Comparison of ENCODE assay signal across 12 mouse cellular contexts in the genomic region with DNA sequence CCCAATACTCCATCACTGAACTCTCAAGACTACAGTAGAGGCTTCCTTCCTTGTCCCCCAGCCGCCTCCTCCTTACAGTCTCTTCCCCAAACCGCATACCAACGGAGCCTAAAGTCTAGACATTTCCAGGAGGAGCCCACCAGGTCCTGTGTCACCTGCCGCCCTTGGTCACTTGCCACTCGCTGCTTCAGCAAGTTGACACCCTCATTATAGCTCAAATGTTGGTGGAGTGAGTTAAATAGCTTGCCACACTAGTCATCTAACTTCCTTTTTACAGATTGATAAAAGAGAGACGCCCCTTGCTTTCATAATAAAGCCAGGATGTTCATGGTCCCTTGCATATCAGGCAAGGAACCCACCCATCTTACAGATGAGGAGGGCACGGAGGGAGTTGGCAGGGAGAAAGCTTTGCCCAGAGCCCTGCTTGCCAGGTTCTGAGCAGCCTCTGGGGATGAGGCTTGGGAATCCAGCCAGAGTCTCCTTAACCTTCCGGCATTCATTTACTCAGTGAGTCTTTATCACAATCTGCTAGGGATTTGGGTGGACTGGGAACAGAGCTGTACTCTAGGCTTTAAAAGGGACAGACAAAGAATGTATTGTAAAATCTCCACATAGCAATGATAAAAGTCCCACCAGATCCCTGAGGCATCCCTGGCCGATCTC. TPM values are rescaled to one million over a fixed set of nuclear protein-coding genes. Genes with fewer than 3 reads are reported as not detected.
A peak's percentile ranks its signal among the peaks of the same experiment; 100 is the strongest.
DNase-seq lines count a peak whose midpoint lies in the region; ATAC-seq and TF ChIP-seq lines count a peak whose summit lies in the region.
"Had no signal": no experiment of that assay in that cellular context is flagged by ENCODE, and none has a peak within 500 bp of the region (broad histone marks: within the 10 kb centered on the region; RNA-seq: fewer than 3 reads in every experiment).

No protein-coding gene starts in this region.

- ATAC-seq in heart, embryonic 11.5 days (replicated peaks; ENCODE audit: insufficient number of reproducible peaks, low FRiP score, low TSS enrichment), result no peak
- no peak for ATAC-seq in liver, embryonic 15.5 days (ENCODE audit: insufficient read depth)
- ATAC-seq in liver, embryonic 11.5 days (replicated peaks; ENCODE audit: low FRiP score), result no peak
- no peak for ATAC-seq in liver, postnatal 0 days
- ATAC-seq in intestine, embryonic 15.5 days, result no peak

- no peak overlapping the region for H3K4me3 ChIP-seq in heart, embryonic 11.5 days (ENCODE audit: low read depth, low read length)
- no peak overlapping the region for H3K4me3 ChIP-seq in liver, embryonic 15.5 days (replicated peaks)
- no peak overlapping the region for H3K4me3 ChIP-seq in liver, embryonic 11.5 days (ENCODE audit: low read depth, low read length)
- no peak overlapping the region for H3K4me3 ChIP-seq in liver, postnatal 0 days (ENCODE audit: low read depth, low read length)
- H3K4me3 ChIP-seq in intestine, embryonic 15.5 days (replicated peaks), result no peak overlapping the region
- H3K4me3 ChIP-seq: limb, embryonic 15.5 days; midbrain, embryonic 12.5 days had no signal

- H3K36me3 ChIP-seq in heart, embryonic 11.5 days (ENCODE audit: control insufficient read depth, insufficient read depth, low read length), result no peaks in the 10 kb centered on the region
- H3K36me3 ChIP-seq in liver, embryonic 15.5 days (replicated peaks), result no peaks in the 10 kb centered on the region
- no peaks in the 10 kb centered on the region for H3K36me3 ChIP-seq in liver, embryonic 11.5 days (ENCODE audit: control insufficient read depth, insufficient read depth, low read length)
- H3K36me3 ChIP-seq in liver, postnatal 0 days (replicated peaks; ENCODE audit: insufficient read depth, low read length), result no peaks in the 10 kb centered on the region
- H3K36me3 ChIP-seq in intestine, embryonic 15.5 days, result no peaks in the 10 kb centered on the region
- H3K36me3 ChIP-seq: limb, embryonic 15.5 days; midbrain, embryonic 12.5 days had no signal

- peaks cover 23% of the 10 kb centered on the region for H3K4me1 ChIP-seq in heart, embryonic 11.5 days (ENCODE audit: control insufficient read depth, insufficient read depth, low read length)
- peaks cover 42% of the 10 kb centered on the region for H3K4me1 ChIP-seq in liver, embryonic 15.5 days (replicated peaks)
- peaks cover 16% of the 10 kb centered on the region for H3K4me1 ChIP-seq in liver, embryonic 11.5 days (replicated peaks; ENCODE audit: control insufficient read depth, insufficient read depth, low read length)
- H3K4me1 ChIP-seq in liver, postnatal 0 days (ENCODE audit: insufficient read depth), result peaks cover 31% of the 10 kb centered on the region
- peaks cover 26% of the 10 kb centered on the region for H3K4me1 ChIP-seq in intestine, embryonic 15.5 days (replicated peaks)

- DNase-seq in heart, adult 9 months (ENCODE audit: low spot score in 2 of 2), result no peak
- no peak for DNase-seq in liver, embryonic 11.5 days (ENCODE audit: low spot score)
- DNase-seq in NIH3T3 (ENCODE audit: low read depth), result peak; percentile 48
- DNase-seq in liver, postnatal 0 days, result no peak
- DNase-seq: adrenal gland, postnatal 36 days; kidney, postnatal 25 days; lung, postnatal 14 days had no signal

- H3K4me2 ChIP-seq in heart, embryonic 11.5 days, result no peak overlapping the region
- peak overlapping the region; percentile 99; the same call in 1 of the 2 replicates for H3K4me2 ChIP-seq in liver, embryonic 15.5 days
- H3K4me2 ChIP-seq in liver, embryonic 11.5 days, result no peak overlapping the region
- H3K4me2 ChIP-seq in liver, postnatal 0 days (ENCODE audit: low read depth, low read length), result 0 out of 2 replicates have a peak overlapping the region, but pooled peaks have one; percentile 92
- no peak overlapping the region for H3K4me2 ChIP-seq in intestine, embryonic 15.5 days (replicated peaks)

- H3K27me3 ChIP-seq in heart, embryonic 11.5 days (ENCODE audit: control insufficient read depth, insufficient read depth, low read length), result no peaks in the 10 kb centered on the region
- H3K27me3 ChIP-seq in liver, embryonic 15.5 days, result no peaks in the 10 kb centered on the region
- no peaks in the 10 kb centered on the region for H3K27me3 ChIP-seq in liver, embryonic 11.5 days (replicated peaks; ENCODE audit: control insufficient read depth, insufficient read depth, low read length)
- no peaks in the 10 kb centered on the region for H3K27me3 ChIP-seq in liver, postnatal 0 days (ENCODE audit: insufficient read depth, low read length)
- no peaks in the 10 kb centered on the region for H3K27me3 ChIP-seq in intestine, embryonic 15.5 days (replicated peaks)
- H3K27me3 ChIP-seq: limb, embryonic 15.5 days had no signal

- no peak for TF ChIP-seq EP300 in liver, postnatal 0 days (IDR thresholded peaks at IDR 0.05; ENCODE audit: low read depth)

- 65% methylated on average over 9 of the region's 9 CpGs for WGBS in heart, embryonic 11.5 days (ENCODE audit: insufficient replicate concordance)
- WGBS in liver, embryonic 15.5 days (ENCODE audit: insufficient replicate concordance), result 59% methylated on average over 9 of the region's 9 CpGs
- WGBS in liver, embryonic 11.5 days, result 71% methylated on average over 9 of the region's 9 CpGs
- WGBS in liver, postnatal 0 days (ENCODE audit: insufficient replicate concordance), result 64% methylated on average over 9 of the region's 9 CpGs
- 75% methylated on average over 9 of the region's 9 CpGs for WGBS in intestine, embryonic 15.5 days

- TF ChIP-seq CTCF in liver, postnatal 0 days (IDR thresholded peaks at IDR 0.05; ENCODE audit: low read depth), result no peak

- H3K9ac ChIP-seq in heart, embryonic 11.5 days (ENCODE audit: low read depth, low read length), result no peak overlapping the region
- no peak overlapping the region for H3K9ac ChIP-seq in liver, embryonic 15.5 days
- H3K9ac ChIP-seq in liver, embryonic 11.5 days (ENCODE audit: low read depth, low read length), result no peak overlapping the region
- H3K9ac ChIP-seq in liver, postnatal 0 days (replicated peaks), result no peak overlapping the region
- no peak overlapping the region for H3K9ac ChIP-seq in intestine, embryonic 15.5 days
- H3K9ac ChIP-seq: limb, embryonic 15.5 days; midbrain, embryonic 12.5 days had no signal

- 0 out of 2 replicates have a peak, but pooled peaks cover 4% of the 10 kb centered on the region for H3K9me3 ChIP-seq in heart, embryonic 11.5 days (replicated peaks; ENCODE audit: control insufficient read depth, low read length)
- no peaks in the 10 kb centered on the region for H3K9me3 ChIP-seq in liver, embryonic 15.5 days (replicated peaks)
- H3K9me3 ChIP-seq in liver, embryonic 11.5 days (ENCODE audit: control insufficient read depth, low read length), result no peaks in the 10 kb centered on the region
- no peaks in the 10 kb centered on the region for H3K9me3 ChIP-seq in liver, postnatal 0 days (ENCODE audit: low read length)
- H3K9me3 ChIP-seq in intestine, embryonic 15.5 days, result no peaks in the 10 kb centered on the region
- H3K9me3 ChIP-seq: limb, embryonic 15.5 days; midbrain, embryonic 12.5 days had no signal

- 0 out of 2 replicates have a peak overlapping the region, but pooled peaks have one; percentile 60 for H3K27ac ChIP-seq in heart, embryonic 11.5 days (ENCODE audit: low read depth, low read length)
- H3K27ac ChIP-seq in liver, embryonic 15.5 days (replicated peaks), result 0 out of 2 replicates have a peak overlapping the region, but pooled peaks have one; percentile 81
- H3K27ac ChIP-seq in liver, embryonic 11.5 days (ENCODE audit: low read depth, low read length), result no peak overlapping the region
- peak overlapping the region; percentile 30; the same call in 1 of the 2 replicates for H3K27ac ChIP-seq in liver, postnatal 0 days (ENCODE audit: low read depth)
- H3K27ac ChIP-seq in intestine, embryonic 15.5 days, result no peak overlapping the region
- H3K27ac ChIP-seq: limb, embryonic 15.5 days; midbrain, embryonic 12.5 days had no signal

RNA-seq across cellular contexts. Expression of a gene that starts 1.6 kb away (rescaled TPM):
- polyA plus RNA-seq in heart, embryonic 11.5 days (2014; fragmentation: Nextera tagmentation; extraction: Ambion mirVana), result 17.0 and 21.2 TPM in 2 replicates
- polyA plus RNA-seq in liver, embryonic 15.5 days (2015; fragmentation: Nextera tagmentation; extraction: Ambion mirVana), result 11.3 and 12.8 TPM in 2 replicates
- 23.3 and 24.3 TPM in 2 replicates for polyA plus RNA-seq in liver, embryonic 11.5 days (2014; fragmentation: Nextera tagmentation; extraction: Ambion mirVana)
- 8.5 TPM in 2 replicates for polyA plus RNA-seq in liver, postnatal 0 days (2015; fragmentation: Nextera tagmentation; extraction: Ambion mirVana)
- 34.4 and 35.2 TPM in 2 replicates for polyA plus RNA-seq in intestine, embryonic 15.5 days (2015; fragmentation: Nextera tagmentation; extraction: Ambion mirVana)

RNA-seq across cellular contexts. Expression of a gene that starts 14.4 kb away (rescaled TPM):
- 143 and 150 TPM in 2 replicates for polyA plus RNA-seq in heart, embryonic 11.5 days (2014; fragmentation: Nextera tagmentation; extraction: Ambion mirVana)
- 184 and 189 TPM in 2 replicates for polyA plus RNA-seq in liver, embryonic 15.5 days (2015; fragmentation: Nextera tagmentation; extraction: Ambion mirVana)
- polyA plus RNA-seq in liver, embryonic 11.5 days (2014; fragmentation: Nextera tagmentation; extraction: Ambion mirVana), result 375 and 420 TPM in 2 replicates
- polyA plus RNA-seq in liver, postnatal 0 days (2015; fragmentation: Nextera tagmentation; extraction: Ambion mirVana), result 68.5 and 80.9 TPM in 2 replicates
- polyA plus RNA-seq in intestine, embryonic 15.5 days (2015; fragmentation: Nextera tagmentation; extraction: Ambion mirVana), result 215 and 226 TPM in 2 replicates

RNA-seq across cellular contexts. Expression of a gene that starts 34.1 kb away (rescaled TPM):
- polyA plus RNA-seq in heart, embryonic 11.5 days (2014; fragmentation: Nextera tagmentation; extraction: Ambion mirVana), result 0.13 and 0.63 TPM in 2 replicates
- polyA plus RNA-seq in liver, embryonic 15.5 days (2015; fragmentation: Nextera tagmentation; extraction: Ambion mirVana), result 0.36 and 0.48 TPM in 2 replicates
- 0.49 and 0.53 TPM in 2 replicates for polyA plus RNA-seq in liver, embryonic 11.5 days (2014; fragmentation: Nextera tagmentation; extraction: Ambion mirVana)
- 0.12 and 0.16 TPM in 2 replicates for polyA plus RNA-seq in liver, postnatal 0 days (2015; fragmentation: Nextera tagmentation; extraction: Ambion mirVana)
- 1.2 and 1.6 TPM in 2 replicates for polyA plus RNA-seq in intestine, embryonic 15.5 days (2015; fragmentation: Nextera tagmentation; extraction: Ambion mirVana)

RNA-seq across cellular contexts. Expression of a gene that starts 40.6 kb away (rescaled TPM):
- polyA plus RNA-seq in heart, embryonic 11.5 days (2014; fragmentation: Nextera tagmentation; extraction: Ambion mirVana), result 17.6 and 18.8 TPM in 2 replicates
- polyA plus RNA-seq in liver, embryonic 15.5 days (2015; fragmentation: Nextera tagmentation; extraction: Ambion mirVana), result 13.4 and 15.4 TPM in 2 replicates
- 16.8 and 17.2 TPM in 2 replicates for polyA plus RNA-seq in liver, embryonic 11.5 days (2014; fragmentation: Nextera tagmentation; extraction: Ambion mirVana)
- 14.5 and 15.7 TPM in 2 replicates for polyA plus RNA-seq in liver, postnatal 0 days (2015; fragmentation: Nextera tagmentation; extraction: Ambion mirVana)
- 32.3 and 35.4 TPM in 2 replicates for polyA plus RNA-seq in intestine, embryonic 15.5 days (2015; fragmentation: Nextera tagmentation; extraction: Ambion mirVana)

RNA-seq across cellular contexts. Expression of a gene that starts 48.1 kb away (rescaled TPM):
- polyA plus RNA-seq in heart, embryonic 11.5 days (2014; fragmentation: Nextera tagmentation; extraction: Ambion mirVana), result 171 and 180 TPM in 2 replicates
- 49.8 and 50.8 TPM in 2 replicates for polyA plus RNA-seq in liver, embryonic 15.5 days (2015; fragmentation: Nextera tagmentation; extraction: Ambion mirVana)
- polyA plus RNA-seq in liver, embryonic 11.5 days (2014; fragmentation: Nextera tagmentation; extraction: Ambion mirVana), result 113 and 114 TPM in 2 replicates
- 44.4 and 46.1 TPM in 2 replicates for polyA plus RNA-seq in liver, postnatal 0 days (2015; fragmentation: Nextera tagmentation; extraction: Ambion mirVana)
- 163 and 166 TPM in 2 replicates for polyA plus RNA-seq in intestine, embryonic 15.5 days (2015; fragmentation: Nextera tagmentation; extraction: Ambion mirVana)

Comparison
In these comparisons a context has a peak if more than half of its experiments do, and no peak if none do; other contexts are left out.
1. H3K27ac ChIP-seq: peak in heart, embryonic 11.5 days (single experiment), liver, embryonic 15.5 days (single experiment) and liver, postnatal 0 days (single experiment); none in liver, embryonic 11.5 days (single experiment) and intestine, embryonic 15.5 days (single experiment).
2. H3K4me2 ChIP-seq: peak in liver, embryonic 15.5 days (single experiment) and liver, postnatal 0 days (single experiment); none in heart, embryonic 11.5 days (single experiment), liver, embryonic 11.5 days (single experiment) and intestine, embryonic 15.5 days (single experiment).